Mouse (Mus musculus): ENCODE results near the gene Slamf1. TPM values are rescaled to one million over a fixed set of nuclear protein-coding genes. Genes with fewer than 3 reads are reported as not detected.

Slamf1 gene
- polyA plus RNA-seq, 1 experiment from 2014 or later, result 0.27 TPM

GRCm38 (mm10) chr1:171774266-171774665, 7.3 kb downstream of the Slamf1 start:
- H3K27me3 ChIP-seq (ENCODE audit: control insufficient read depth, insufficient read depth, low read length), result no peaks in the 10 kb centered on the region
- DNase-seq (ENCODE audit: low spot score) (no peak), ATAC-seq (replicated peaks; ENCODE audit: low FRiP score) (no peak)
- no peak overlapping the region for H3K4me3 ChIP-seq (ENCODE audit: low read depth, low read length)
- H3K9ac ChIP-seq (ENCODE audit: low read length), result no peak overlapping the region
- H3K9me3 ChIP-seq (ENCODE audit: control insufficient read depth, low read length), result no peaks in the 10 kb centered on the region
- no peaks in the 10 kb centered on the region for H3K36me3 ChIP-seq (ENCODE audit: control insufficient read depth, insufficient read depth, low read length)
- H3K4me2 ChIP-seq (ENCODE audit: low read depth, low read length, severe bottlenecking), result no peak overlapping the region
- no peak overlapping the region for H3K27ac ChIP-seq (ENCODE audit: low read depth, low read length)
- H3K4me1 ChIP-seq (replicated peaks; ENCODE audit: control insufficient read depth, insufficient read depth, low read length), result no peaks in the 10 kb centered on the region
- WGBS, result 77% methylated on average over 5 of the region's 5 CpGs

- Histone ChIP-seq H3K4me3 (ENCODE audit: low read depth, low read length) (no peak overlapping the region), H3K9me3 (ENCODE audit: control insufficient read depth, low read length) (no peaks in the 10 kb centered on the region), H3K4me2 (ENCODE audit: low read depth, low read length, severe bottlenecking) (no peak overlapping the region), H3K27ac (ENCODE audit: low read depth, low read length) (no peak overlapping the region), H3K27me3 (ENCODE audit: control insufficient read depth, insufficient read depth, low read length) (no peaks in the 10 kb centered on the region), H3K4me1 (replicated peaks; ENCODE audit: control insufficient read depth, insufficient read depth, low read length) (no peaks in the 10 kb centered on the region), H3K9ac (ENCODE audit: low read length) (no peak overlapping the region), H3K36me3 (ENCODE audit: control insufficient read depth, insufficient read depth, low read length) (no peaks in the 10 kb centered on the region)
- no peak for ATAC-seq (replicated peaks; ENCODE audit: low FRiP score)
- no peak for DNase-seq (ENCODE audit: low spot score)
- 72% methylated on average over 11 of the region's 11 CpGs for WGBS
Measured at GRCm38 (mm10) chr1:171774678-171775077, 7.8 kb downstream of the Slamf1 start.

- no peak for ATAC-seq (replicated peaks; ENCODE audit: low FRiP score)
Measured at GRCm38 (mm10) chr1:171775781-171776180, 8.9 kb downstream of the Slamf1 start.

GRCm38 (mm10) chr1:171777026-171777425, 10.1 kb downstream of the Slamf1 start:
- no peak overlapping the region for H3K27ac ChIP-seq (ENCODE audit: low read depth, low read length)

More at GRCm38 (mm10) chr1:171775781-171776180, 8.9 kb downstream of the Slamf1 start:
- no peak for DNase-seq (ENCODE audit: low spot score)
- Histone ChIP-seq H3K4me3 (ENCODE audit: low read depth, low read length) (no peak overlapping the region), H3K9ac (ENCODE audit: low read length) (no peak overlapping the region), H3K4me2 (ENCODE audit: low read depth, low read length, severe bottlenecking) (no peak overlapping the region), H3K4me1 (replicated peaks; ENCODE audit: control insufficient read depth, insufficient read depth, low read length) (no peaks in the 10 kb centered on the region), H3K9me3 (ENCODE audit: control insufficient read depth, low read length) (no peaks in the 10 kb centered on the region), H3K36me3 (ENCODE audit: control insufficient read depth, insufficient read depth, low read length) (no peaks in the 10 kb centered on the region), H3K27ac (ENCODE audit: low read depth, low read length) (no peak overlapping the region), H3K27me3 (ENCODE audit: control insufficient read depth, insufficient read depth, low read length) (no peaks in the 10 kb centered on the region)
- 91% methylated on average over 4 of the region's 4 CpGs for WGBS

GRCm38 (mm10) chr1:171782287-171782915, 15.5 kb downstream of the Slamf1 start:
- H3K4me2 ChIP-seq (ENCODE audit: low read depth, low read length, severe bottlenecking), result no peak overlapping the region
- H3K27me3 ChIP-seq (ENCODE audit: control insufficient read depth, insufficient read depth, low read length), result no peaks in the 10 kb centered on the region
- H3K4me3 ChIP-seq (ENCODE audit: low read depth, low read length), result no peak overlapping the region
- H3K9ac ChIP-seq (ENCODE audit: low read length), result no peak overlapping the region
- H3K27ac ChIP-seq (ENCODE audit: low read depth, low read length), result no peak overlapping the region
- H3K9me3 ChIP-seq (ENCODE audit: control insufficient read depth, low read length), result no peaks in the 10 kb centered on the region
- no peaks in the 10 kb centered on the region for H3K36me3 ChIP-seq (ENCODE audit: control insufficient read depth, insufficient read depth, low read length)
- 85% methylated on average over 5 of the region's 5 CpGs for WGBS
- DNase-seq (ENCODE audit: low spot score) (no peak), ATAC-seq (replicated peaks; ENCODE audit: low FRiP score) (no peak)
- no peaks in the 10 kb centered on the region for H3K4me1 ChIP-seq (replicated peaks; ENCODE audit: control insufficient read depth, insufficient read depth, low read length)

More at GRCm38 (mm10) chr1:171777026-171777425, 10.1 kb downstream of the Slamf1 start:
- no peak overlapping the region for H3K4me3 ChIP-seq (ENCODE audit: low read depth, low read length)
- H3K36me3 ChIP-seq (ENCODE audit: control insufficient read depth, insufficient read depth, low read length), result no peaks in the 10 kb centered on the region
- H3K9me3 ChIP-seq (ENCODE audit: control insufficient read depth, low read length), result no peaks in the 10 kb centered on the region
- 79% methylated on average over 7 of the region's 7 CpGs for WGBS
- no peak overlapping the region for H3K4me2 ChIP-seq (ENCODE audit: low read depth, low read length, severe bottlenecking)
- ATAC-seq (replicated peaks; ENCODE audit: low FRiP score) (no peak), DNase-seq (ENCODE audit: low spot score) (no peak)
- no peaks in the 10 kb centered on the region for H3K27me3 ChIP-seq (ENCODE audit: control insufficient read depth, insufficient read depth, low read length)
- no peaks in the 10 kb centered on the region for H3K4me1 ChIP-seq (replicated peaks; ENCODE audit: control insufficient read depth, insufficient read depth, low read length)
- H3K9ac ChIP-seq (ENCODE audit: low read length), result no peak overlapping the region

- WGBS, result 93% methylated on average over 1 of the region's 1 CpGs
- ATAC-seq (replicated peaks; ENCODE audit: low FRiP score) (no peak), DNase-seq (ENCODE audit: low spot score) (no peak)
- no peaks in the 10 kb centered on the region for H3K27me3 ChIP-seq (ENCODE audit: control insufficient read depth, insufficient read depth, low read length)
- no peaks in the 10 kb centered on the region for H3K36me3 ChIP-seq (ENCODE audit: control insufficient read depth, insufficient read depth, low read length)
- no peak overlapping the region for H3K4me2 ChIP-seq (ENCODE audit: low read depth, low read length, severe bottlenecking)
- no peak overlapping the region for H3K9ac ChIP-seq (ENCODE audit: low read length)
- no peak overlapping the region for H3K27ac ChIP-seq (ENCODE audit: low read depth, low read length)
- H3K9me3 ChIP-seq (ENCODE audit: control insufficient read depth, low read length), result no peaks in the 10 kb centered on the region
- H3K4me3 ChIP-seq (ENCODE audit: low read depth, low read length), result no peak overlapping the region
- H3K4me1 ChIP-seq (replicated peaks; ENCODE audit: control insufficient read depth, insufficient read depth, low read length), result no peaks in the 10 kb centered on the region
Measured at GRCm38 (mm10) chr1:171785871-171786270, 18.9 kb downstream of the Slamf1 start.

- Histone ChIP-seq H3K9ac (ENCODE audit: low read length) (no peak overlapping the region), H3K4me2 (ENCODE audit: low read depth, low read length, severe bottlenecking) (no peak overlapping the region), H3K27ac (ENCODE audit: low read depth, low read length) (no peak overlapping the region), H3K9me3 (ENCODE audit: control insufficient read depth, low read length) (no peaks in the 10 kb centered on the region), H3K4me3 (ENCODE audit: low read depth, low read length) (no peak overlapping the region), H3K4me1 (replicated peaks; ENCODE audit: control insufficient read depth, insufficient read depth, low read length) (no peaks in the 10 kb centered on the region), H3K36me3 (ENCODE audit: control insufficient read depth, insufficient read depth, low read length) (no peaks in the 10 kb centered on the region), H3K27me3 (ENCODE audit: control insufficient read depth, insufficient read depth, low read length) (no peaks in the 10 kb centered on the region)
- WGBS, result 76% methylated on average over 6 of the region's 6 CpGs
- DNase-seq (ENCODE audit: low spot score) (no peak), ATAC-seq (replicated peaks; ENCODE audit: low FRiP score) (no peak)
Measured at GRCm38 (mm10) chr1:171787281-171788015, 20.5 kb downstream of the Slamf1 start.

GRCm38 (mm10) chr1:171788461-171789283, 21.7 kb downstream of the Slamf1 start:
- Histone ChIP-seq H3K36me3 (ENCODE audit: control insufficient read depth, insufficient read depth, low read length) (no peaks in the 10 kb centered on the region), H3K9ac (ENCODE audit: low read length) (no peak overlapping the region), H3K4me3 (ENCODE audit: low read depth, low read length) (no peak overlapping the region), H3K9me3 (ENCODE audit: control insufficient read depth, low read length) (no peaks in the 10 kb centered on the region), H3K4me1 (replicated peaks; ENCODE audit: control insufficient read depth, insufficient read depth, low read length) (no peaks in the 10 kb centered on the region), H3K4me2 (ENCODE audit: low read depth, low read length, severe bottlenecking) (no peak overlapping the region), H3K27ac (ENCODE audit: low read depth, low read length) (no peak overlapping the region), H3K27me3 (ENCODE audit: control insufficient read depth, insufficient read depth, low read length) (no peaks in the 10 kb centered on the region)
- no peak for DNase-seq (ENCODE audit: low spot score)
- ATAC-seq (replicated peaks; ENCODE audit: low FRiP score), result no peak
- WGBS, result 92% methylated on average over 12 of the region's 12 CpGs
